Mouse (Mus musculus) heart, postnatal 0 days (tissue): Measurements from ENCODE around the gene Mrnip.

ENCODE experiments used
- CTCF ChIP-seq: IDR thresholded peaks from 2 replicates; pipeline ENCODE4 v1.5.1; 2016; ENCODE audit warnings: antibody characterized with exemption, control low read depth, low read depth
- EP300 ChIP-seq: IDR thresholded peaks from 2 replicates; pipeline ENCODE4 v1.6.1; 2016; ENCODE audit warnings: antibody characterized with exemption, low read depth

DNA sequence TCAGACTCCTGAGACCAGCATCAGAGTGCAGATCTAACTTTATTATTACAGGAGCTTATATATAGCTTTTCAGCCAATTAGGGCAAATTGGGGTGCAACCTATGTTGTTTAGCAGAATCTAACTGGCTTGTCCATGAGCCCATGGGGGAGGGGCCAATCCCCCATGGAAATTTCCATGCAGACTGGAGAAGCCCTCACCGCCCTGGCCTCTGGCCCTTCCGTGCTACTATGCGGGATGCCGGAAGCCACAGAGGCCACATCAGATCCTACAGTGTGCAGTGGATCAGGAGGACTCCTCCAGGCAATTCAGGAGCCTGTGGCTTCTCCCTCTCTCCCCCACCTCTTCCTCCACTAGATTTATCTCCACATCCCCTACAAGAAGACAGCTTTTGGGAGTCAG is 43.6 kb downstream of the Mrnip start:
- TF ChIP-seq CTCF = no peak
- TF ChIP-seq EP300 = no peak
